Mouse (Mus musculus) cerebellum, adult 2 months (tissue): ENCODE data around the gene Rbks.

Experiments used
- CTCF ChIP-seq: fragments of 200-500 bp; IDR thresholded peaks from 2 replicates; pipeline ENCODE4 v1.5.1; 2011; ENCODE audit warnings: low read depth, mild to moderate bottlenecking, control low read depth, low read length, moderate library complexity, borderline replicate concordance; ENCODE audit not compliant: insufficient read depth
- POLR2A ChIP-seq: fragments of 200-500 bp; IDR thresholded peaks from 2 replicates; pipeline ENCODE4 v1.6.1; 2011; ENCODE audit warnings: low read length, control low read depth, borderline replicate concordance; ENCODE audit not compliant: insufficient read depth

GRCm38 (mm10) chr5:31627562-31628526 is 69.6 kb downstream of the Rbks start:
- TF ChIP-seq POLR2A (no peak), CTCF (no peak)
